Mouse (Mus musculus): ENCODE results near the gene Cd302. TPM values are rescaled to one million over a fixed set of nuclear protein-coding genes. Genes with fewer than 3 reads are reported as not detected.

The Cd302 gene
- total and polyA plus RNA-seq, 2 experiments from 2014 or later, result 6.1 to 16.8 TPM

DNA sequence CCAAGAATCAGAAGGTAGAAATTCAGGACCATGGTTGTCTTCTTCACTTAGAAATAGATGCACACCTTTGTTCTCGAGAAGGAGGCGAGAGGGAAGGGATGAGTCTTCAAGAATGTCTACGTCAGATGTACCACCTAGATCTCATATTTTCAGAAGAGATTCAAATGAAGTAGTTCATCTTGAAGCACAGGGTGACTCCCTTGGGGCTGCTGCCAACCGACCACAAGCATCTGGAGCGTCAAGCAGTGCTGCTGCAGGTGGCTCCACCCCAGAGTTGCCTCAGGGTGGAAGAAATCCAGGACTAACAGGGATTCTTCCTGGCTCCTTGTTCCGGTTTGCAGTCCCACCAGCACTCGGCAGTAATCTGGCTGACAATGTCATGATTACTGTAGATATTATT lies 49.8 kb downstream of the Cd302 start:
- Histone ChIP-seq H3K27me3 (ENCODE audit: insufficient read depth, low read length) (no peaks in the 10 kb centered on the region), H3K27ac (ENCODE audit: low read depth, low read length) (no peak overlapping the region), H3K36me3 (ENCODE audit: insufficient read depth, low read length) (peaks cover 38% of the 10 kb centered on the region), H3K4me3 (ENCODE audit: low read depth, low read length) (no peak overlapping the region), H3K9me3 (ENCODE audit: low read length) (no peaks in the 10 kb centered on the region), H3K9ac (replicated peaks; ENCODE audit: low read length, poor library complexity, severe bottlenecking) (no peak overlapping the region), H3K4me2 (ENCODE audit: low read depth, low read length, poor library complexity, severe bottlenecking) (no peak overlapping the region), H3K4me1 (ENCODE audit: insufficient read depth, low read length) (no peaks in the 10 kb centered on the region)
- no peak for TF ChIP-seq CTCF (IDR thresholded peaks at IDR 0.05)
- WGBS, result 77% methylated on average over 7 of the region's 7 CpGs
- ATAC-seq (ENCODE audit: low FRiP score) (no peak), DNase-seq (ENCODE audit: low spot score) (no peak)

DNA sequence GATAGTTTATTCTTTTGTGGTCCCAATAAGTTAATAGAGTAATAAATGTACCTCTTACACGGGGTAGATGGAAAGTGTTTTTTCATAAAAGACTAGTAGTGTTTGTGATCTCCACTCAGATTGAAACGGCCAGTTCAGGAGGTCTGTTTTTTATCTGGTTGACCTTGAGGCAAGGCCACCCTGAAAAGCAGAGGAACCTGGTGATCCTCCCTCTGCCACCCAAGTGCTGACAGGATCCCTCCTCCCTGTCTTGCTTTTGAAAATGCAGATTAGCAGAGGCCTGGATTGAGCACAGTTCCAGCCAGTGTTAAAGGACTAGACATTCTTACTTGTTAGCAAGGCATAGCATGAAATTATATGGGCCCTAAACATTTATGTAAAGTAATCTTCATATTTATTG lies 51.1 kb downstream of the Cd302 start:
- Histone ChIP-seq H3K9me3 (ENCODE audit: low read length) (no peaks in the 10 kb centered on the region), H3K27ac (ENCODE audit: low read depth, low read length) (no peak overlapping the region), H3K9ac (replicated peaks; ENCODE audit: low read length, poor library complexity, severe bottlenecking) (no peak overlapping the region), H3K27me3 (ENCODE audit: insufficient read depth, low read length) (no peaks in the 10 kb centered on the region), H3K36me3 (ENCODE audit: insufficient read depth, low read length) (peaks cover 35% of the 10 kb centered on the region), H3K4me2 (ENCODE audit: low read depth, low read length, poor library complexity, severe bottlenecking) (no peak overlapping the region), H3K4me1 (ENCODE audit: insufficient read depth, low read length) (no peaks in the 10 kb centered on the region), H3K4me3 (ENCODE audit: low read depth, low read length) (no peak overlapping the region)
- no peak for TF ChIP-seq CTCF (IDR thresholded peaks at IDR 0.05)
- 65% methylated on average over 2 of the region's 2 CpGs for WGBS
- ATAC-seq (ENCODE audit: low FRiP score) (no peak), DNase-seq (ENCODE audit: low spot score) (no peak)

GRCm38 (mm10) chr2:60230361-60230760 lies 53.9 kb downstream of the Cd302 start:
- Histone ChIP-seq H3K27ac (ENCODE audit: low read depth, low read length) (no peak overlapping the region), H3K27me3 (ENCODE audit: insufficient read depth, low read length) (no peaks in the 10 kb centered on the region), H3K4me3 (ENCODE audit: low read depth, low read length) (no peak overlapping the region), H3K4me1 (ENCODE audit: insufficient read depth, low read length) (no peaks in the 10 kb centered on the region), H3K36me3 (ENCODE audit: insufficient read depth, low read length) (peaks cover 22% of the 10 kb centered on the region), H3K4me2 (ENCODE audit: low read depth, low read length, poor library complexity, severe bottlenecking) (no peak overlapping the region), H3K9me3 (ENCODE audit: low read length) (no peaks in the 10 kb centered on the region), H3K9ac (replicated peaks; ENCODE audit: low read length, poor library complexity, severe bottlenecking) (no peak overlapping the region)
- ATAC-seq (ENCODE audit: low FRiP score) (no peak), DNase-seq (ENCODE audit: low spot score) (no peak)
- no peak for TF ChIP-seq CTCF (IDR thresholded peaks at IDR 0.05)
- 92% methylated on average over 2 of the region's 2 CpGs for WGBS

DNA sequence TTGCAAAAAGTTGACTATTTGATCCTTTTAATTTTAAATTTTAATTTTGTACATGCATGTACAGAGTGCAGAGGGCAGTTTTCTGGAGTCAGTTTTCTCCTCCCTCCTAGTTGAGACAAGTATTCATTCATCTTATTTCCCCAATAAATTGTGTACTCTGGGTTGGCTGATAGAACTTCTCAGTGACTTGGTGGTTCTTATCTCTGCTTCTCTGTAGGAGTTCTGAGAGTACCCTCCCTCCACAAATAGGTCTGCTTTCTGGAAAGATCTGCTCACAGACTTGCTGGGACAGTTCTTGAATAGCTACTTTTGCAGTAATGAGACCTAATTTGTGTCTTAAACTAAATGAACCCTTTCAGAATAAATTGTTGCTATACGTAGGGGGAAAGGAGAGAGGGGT lies 55.8 kb downstream of the Cd302 start:
- Histone ChIP-seq H3K4me3 (ENCODE audit: low read depth, low read length) (no peak overlapping the region), H3K27ac (ENCODE audit: low read depth, low read length) (no peak overlapping the region), H3K9ac (replicated peaks; ENCODE audit: low read length, poor library complexity, severe bottlenecking) (no peak overlapping the region), H3K27me3 (ENCODE audit: insufficient read depth, low read length) (no peaks in the 10 kb centered on the region), H3K4me2 (ENCODE audit: low read depth, low read length, poor library complexity, severe bottlenecking) (no peak overlapping the region), H3K9me3 (ENCODE audit: low read length) (no peaks in the 10 kb centered on the region), H3K36me3 (ENCODE audit: insufficient read depth, low read length) (peaks cover 13% of the 10 kb centered on the region), H3K4me1 (ENCODE audit: insufficient read depth, low read length) (no peaks in the 10 kb centered on the region)
- WGBS, result 78% methylated on average over 1 of the region's 1 CpGs
- no peak for ATAC-seq (ENCODE audit: low FRiP score)
- no peak for TF ChIP-seq CTCF (IDR thresholded peaks at IDR 0.05)
- DNase-seq (ENCODE audit: low spot score), result no peak

GRCm38 (mm10) chr2:60223489-60223888 lies 60.8 kb downstream of the Cd302 start:
- Histone ChIP-seq H3K36me3 (ENCODE audit: insufficient read depth, low read length) (no peaks in the 10 kb centered on the region), H3K4me1 (ENCODE audit: insufficient read depth, low read length) (no peaks in the 10 kb centered on the region), H3K9ac (replicated peaks; ENCODE audit: low read length, poor library complexity, severe bottlenecking) (no peak overlapping the region), H3K4me2 (ENCODE audit: low read depth, low read length, poor library complexity, severe bottlenecking) (no peak overlapping the region), H3K9me3 (ENCODE audit: low read length) (no peaks in the 10 kb centered on the region), H3K4me3 (ENCODE audit: low read depth, low read length) (no peak overlapping the region), H3K27me3 (ENCODE audit: insufficient read depth, low read length) (no peaks in the 10 kb centered on the region), H3K27ac (ENCODE audit: low read depth, low read length) (no peak overlapping the region)
- DNase-seq (ENCODE audit: low spot score), result no peak
- TF ChIP-seq CTCF (IDR thresholded peaks at IDR 0.05), result no peak
- WGBS, result 78% methylated on average over 1 of the region's 1 CpGs
- ATAC-seq (ENCODE audit: low FRiP score), result no peak

- TF ChIP-seq CTCF (IDR thresholded peaks at IDR 0.05), result no peak
- Histone ChIP-seq H3K4me2 (ENCODE audit: low read depth, low read length, poor library complexity, severe bottlenecking) (no peak overlapping the region), H3K4me3 (ENCODE audit: low read depth, low read length) (no peak overlapping the region), H3K27me3 (ENCODE audit: insufficient read depth, low read length) (no peaks in the 10 kb centered on the region), H3K36me3 (ENCODE audit: insufficient read depth, low read length) (no peaks in the 10 kb centered on the region), H3K9ac (replicated peaks; ENCODE audit: low read length, poor library complexity, severe bottlenecking) (no peak overlapping the region), H3K27ac (ENCODE audit: low read depth, low read length) (no peak overlapping the region), H3K9me3 (ENCODE audit: low read length) (no peaks in the 10 kb centered on the region), H3K4me1 (ENCODE audit: insufficient read depth, low read length) (no peaks in the 10 kb centered on the region)
- 80% methylated on average over 2 of the region's 2 CpGs for WGBS
- no peak for DNase-seq (ENCODE audit: low spot score)
- no peak for ATAC-seq (ENCODE audit: low FRiP score)
Observed at GRCm38 (mm10) chr2:60221954-60222353, 62.3 kb downstream of the Cd302 start.

All from midbrain, postnatal 0 days (tissue).